Mouse (Mus musculus) macrophage (primary cell): Measurements from ENCODE around the gene Mzt1. TPM values are rescaled to one million over a fixed set of nuclear protein-coding genes. Genes with fewer than 3 reads are reported as not detected.
"Not testable (repeated sequence)": the region's sequence is repeated elsewhere in the genome, so short reads cannot be mapped to it uniquely, and the experiment has no call there.

Experiments used
- H3K27ac ChIP-seq: fragments of 350-480 bp; formaldehyde crosslinking; 2 replicates; pipeline ENCODE4 v1.9.0; 2021
- H3K36me3 ChIP-seq: fragments of 350-480 bp; formaldehyde crosslinking; 2 replicates; pipeline ENCODE4 v1.9.0; 2021; ENCODE audit errors: inconsistent target
- H3K4me3 ChIP-seq: fragments of 350-480 bp; formaldehyde crosslinking; 2 replicates; pipeline ENCODE4 v1.9.0; 2021; ENCODE audit errors: inconsistent target
- H3K79me2 ChIP-seq: fragments of 350-480 bp; formaldehyde crosslinking; 2 replicates; pipeline ENCODE4 v1.9.0; 2021; ENCODE audit errors: inconsistent target
- WGBS: methylation state at CpG from one replicate; pipeline ENCODE4 v1.1.7; 2026; ENCODE audit warnings: inconsistent platforms; ENCODE audit not compliant: missing documents; 5-methylcytosine and 5-hydroxymethylcytosine counted together
- polyA plus RNA-seq: library from polyadenylated mRNA; stranded (reverse); fragments of 250-400 nt; gene quantifications from 3 replicates; pipeline ENCODE4 v1.2.4, GENCODE M21; 2018; ENCODE audit warnings: inconsistent platforms

The Mzt1 gene
- polyA plus RNA-seq, 1 experiment from 2014 or later: 32.3 TPM

GRCm38 (mm10) chr14:99036039-99036438, 9.9 kb downstream of the Mzt1 start:
- 46% methylated on average over 4 of the region's 4 CpGs for WGBS
- Histone ChIP-seq H3K79me2 (peaks cover 50% of the 10 kb centered on the region), H3K36me3 (peaks cover 15% of the 10 kb centered on the region; the same call in 1 of the 2 replicates), H3K4me3 (no peak overlapping the region), H3K27ac (no peak overlapping the region)

GRCm38 (mm10) chr14:99034851-99035250, 11.1 kb downstream of the Mzt1 start:
- Histone ChIP-seq H3K79me2 (peaks cover 38% of the 10 kb centered on the region), H3K36me3 (peaks cover 15% of the 10 kb centered on the region; the same call in 1 of the 2 replicates)
- WGBS: 93% methylated on average over 7 of the region's 8 CpGs
- H3K27ac ChIP-seq, H3K4me3 ChIP-seq: not testable (repeated sequence)

GRCm38 (mm10) chr14:99032596-99032995, 13.3 kb downstream of the Mzt1 start:
- Histone ChIP-seq H3K27ac (no peak overlapping the region), H3K79me2 (peaks cover 15% of the 10 kb centered on the region), H3K4me3 (no peak overlapping the region), H3K36me3 (peaks cover 9% of the 10 kb centered on the region; the same call in 1 of the 2 replicates)
- WGBS: 79% methylated on average over 4 of the region's 5 CpGs

- Histone ChIP-seq H3K4me3 (no peak overlapping the region), H3K36me3 (peaks cover 9% of the 10 kb centered on the region; the same call in 1 of the 2 replicates), H3K27ac (no peak overlapping the region), H3K79me2 (peaks cover 4% of the 10 kb centered on the region; the same call in 1 of the 2 replicates)
- WGBS: 84% methylated on average over 5 of the region's 5 CpGs
Observed at GRCm38 (mm10) chr14:99031337-99031873, 14.5 kb downstream of the Mzt1 start.

- Histone ChIP-seq H3K36me3 (peaks cover 9% of the 10 kb centered on the region; the same call in 1 of the 2 replicates), H3K79me2 (no peaks in the 10 kb centered on the region), H3K4me3 (no peak overlapping the region), H3K27ac (no peak overlapping the region)
- WGBS: 68% methylated on average over 5 of the region's 5 CpGs
Observed at GRCm38 (mm10) chr14:99029987-99030386, 15.9 kb downstream of the Mzt1 start.

- 54% methylated on average over 12 of the region's 12 CpGs for WGBS
- Histone ChIP-seq H3K27ac (no peak overlapping the region), H3K4me3 (no peak overlapping the region), H3K36me3 (no peaks in the 10 kb centered on the region), H3K79me2 (no peaks in the 10 kb centered on the region)
Observed at GRCm38 (mm10) chr14:99022346-99023086, 23.4 kb downstream of the Mzt1 start.

- Histone ChIP-seq H3K4me3 (no peak overlapping the region), H3K79me2 (no peaks in the 10 kb centered on the region), H3K27ac (no peak overlapping the region), H3K36me3 (no peaks in the 10 kb centered on the region)
- 94% methylated on average over 8 of the region's 10 CpGs for WGBS
Observed at GRCm38 (mm10) chr14:99019136-99019808, 26.7 kb downstream of the Mzt1 start.

- Histone ChIP-seq H3K79me2 (no peaks in the 10 kb centered on the region), H3K36me3 (no peaks in the 10 kb centered on the region), H3K27ac (no peak overlapping the region), H3K4me3 (no peak overlapping the region)
- WGBS: 89% methylated on average over 7 of the region's 7 CpGs
Observed at GRCm38 (mm10) chr14:99018691-99019090, 27.2 kb downstream of the Mzt1 start.

GRCm38 (mm10) chr14:99010920-99011313, 35.0 kb downstream of the Mzt1 start:
- Histone ChIP-seq H3K4me3 (no peak overlapping the region), H3K27ac (no peak overlapping the region), H3K36me3 (no peaks in the 10 kb centered on the region), H3K79me2 (no peaks in the 10 kb centered on the region)
- WGBS: 11% methylated on average over 2 of the region's 2 CpGs

- WGBS: 11% methylated on average over 8 of the region's 8 CpGs
Observed at GRCm38 (mm10) chr14:99010224-99010919, 35.6 kb downstream of the Mzt1 start.

GRCm38 (mm10) chr14:98994218-98994617, 51.7 kb downstream of the Mzt1 start, which contains the start of gene Rpl36a-ps1:
Rpl36a-ps1 (minus strand) TSS chr14:98994318.
- H3K27ac ChIP-seq: no peak within 1 kb of the TSS
- H3K36me3 ChIP-seq: no peaks in the 10 kb centered on the region
- H3K79me2 ChIP-seq: no peaks in the 10 kb centered on the region
- no peak within 1 kb of the TSS for H3K4me3 ChIP-seq
- WGBS: 99% methylated on average over 7 of the region's 7 CpGs

More at GRCm38 (mm10) chr14:99010224-99010919, 35.6 kb downstream of the Mzt1 start:
- Histone ChIP-seq H3K79me2 (no peaks in the 10 kb centered on the region), H3K4me3 (no peak overlapping the region), H3K36me3 (no peaks in the 10 kb centered on the region), H3K27ac (no peak overlapping the region)

GRCm38 (mm10) chr14:98992482-98992881, 53.5 kb downstream of the Mzt1 start:
- no peak overlapping the region for H3K27ac ChIP-seq
- no peaks in the 10 kb centered on the region for H3K79me2 ChIP-seq
- no peak overlapping the region for H3K4me3 ChIP-seq
- WGBS: 90% methylated on average over 2 of the region's 2 CpGs
- no peaks in the 10 kb centered on the region for H3K36me3 ChIP-seq

GRCm38 (mm10) chr14:98990636-98991035, 55.3 kb downstream of the Mzt1 start:
- no peaks in the 10 kb centered on the region for H3K79me2 ChIP-seq
- 95% methylated on average over 3 of the region's 3 CpGs for WGBS

GRCm38 (mm10) chr14:98989818-98990217, 56.1 kb downstream of the Mzt1 start:
- 90% methylated on average over 3 of the region's 3 CpGs for WGBS
- Histone ChIP-seq H3K27ac (no peak overlapping the region), H3K4me3 (no peak overlapping the region), H3K79me2 (no peaks in the 10 kb centered on the region), H3K36me3 (no peaks in the 10 kb centered on the region)

More at GRCm38 (mm10) chr14:98990636-98991035, 55.3 kb downstream of the Mzt1 start:
- H3K4me3 ChIP-seq: no peak overlapping the region
- no peak overlapping the region for H3K27ac ChIP-seq
- no peaks in the 10 kb centered on the region for H3K36me3 ChIP-seq
